Mouse (Mus musculus) Muller cell, postnatal 12 days (primary cell): ENCODE data around the gene Abcb1b.
"Not testable (repeated sequence)": the region's sequence is repeated elsewhere in the genome, so short reads cannot be mapped to it uniquely, and the experiment has no call there.

Experiments
- DNase-seq: peaks from one replicate; pipeline ENCODE4 v3.0.0-alpha.2; 2015; ENCODE audit errors: inconsistent ontology term

Abcb1b gene

DNA sequence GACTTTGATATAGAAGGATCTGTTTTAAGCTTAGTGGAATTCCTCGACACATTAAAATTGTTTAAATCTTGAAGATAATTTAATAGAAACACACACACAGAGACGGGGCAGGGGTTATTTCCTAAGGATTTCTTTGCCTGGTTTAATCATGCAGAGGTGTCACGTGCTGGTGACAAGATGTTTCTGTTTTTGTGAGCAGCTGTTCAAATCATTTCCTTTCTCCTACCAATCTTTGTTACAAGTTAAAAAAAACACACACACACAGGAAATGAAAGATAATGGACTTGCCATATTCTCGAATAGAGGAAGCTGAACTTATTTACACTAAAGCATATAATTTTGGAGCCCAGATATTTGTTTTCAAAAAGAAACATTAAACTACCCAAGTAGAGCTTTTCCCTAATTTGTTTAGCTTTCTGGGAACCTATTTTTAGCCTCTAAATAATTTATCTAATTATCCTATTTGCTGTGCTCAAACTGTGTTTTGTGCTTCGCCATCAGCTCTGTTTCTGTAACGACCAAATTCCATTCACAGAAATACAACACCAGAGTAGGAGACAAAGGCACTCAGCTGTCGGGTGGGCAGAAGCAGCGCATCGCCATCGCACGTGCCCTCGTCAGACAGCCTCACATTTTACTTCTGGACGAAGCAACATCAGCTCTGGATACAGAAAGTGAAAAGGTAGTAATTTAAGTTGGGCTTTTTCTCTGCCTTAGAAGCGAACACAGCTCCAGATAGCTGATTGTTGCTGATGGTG is 65.8 kb downstream of the Abcb1b start:
- no peak for DNase-seq

DNA sequence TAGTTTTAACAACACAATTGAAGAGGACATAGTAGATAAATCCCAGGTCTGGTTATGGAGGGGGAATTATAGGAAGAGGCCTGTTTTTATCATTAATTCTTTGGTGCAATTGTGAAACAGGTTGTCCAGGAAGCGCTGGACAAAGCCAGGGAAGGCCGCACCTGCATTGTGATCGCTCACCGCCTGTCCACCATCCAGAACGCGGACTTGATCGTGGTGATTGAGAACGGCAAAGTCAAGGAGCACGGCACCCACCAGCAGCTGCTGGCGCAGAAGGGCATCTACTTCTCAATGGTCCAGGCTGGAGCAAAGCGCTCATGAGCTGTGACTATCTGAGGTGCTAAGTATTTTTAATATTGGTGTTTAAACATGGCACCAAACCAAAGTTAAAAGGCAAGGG is 67.7 kb downstream of the Abcb1b start:
- not testable (repeated sequence) for DNase-seq

DNA sequence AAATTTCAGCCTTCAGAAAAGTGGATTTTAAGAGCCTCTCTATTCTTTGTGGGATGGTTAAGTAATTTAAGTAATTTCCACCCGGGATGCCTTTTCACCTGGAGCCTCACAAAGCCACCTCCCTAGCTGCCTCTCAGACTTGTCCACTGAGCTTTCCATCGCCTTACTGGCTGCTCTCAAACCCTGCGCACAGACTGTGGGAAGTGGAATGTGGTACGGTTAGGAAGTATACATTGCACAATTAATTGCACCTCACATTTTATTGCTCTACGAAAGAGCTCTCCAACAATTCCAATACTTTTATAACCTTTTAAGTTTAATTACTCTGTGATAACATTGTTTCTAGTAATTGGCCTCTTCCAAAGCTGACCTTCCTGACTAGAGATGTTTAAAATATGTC is 68.4 kb downstream of the Abcb1b start:
- no peak for DNase-seq

DNA sequence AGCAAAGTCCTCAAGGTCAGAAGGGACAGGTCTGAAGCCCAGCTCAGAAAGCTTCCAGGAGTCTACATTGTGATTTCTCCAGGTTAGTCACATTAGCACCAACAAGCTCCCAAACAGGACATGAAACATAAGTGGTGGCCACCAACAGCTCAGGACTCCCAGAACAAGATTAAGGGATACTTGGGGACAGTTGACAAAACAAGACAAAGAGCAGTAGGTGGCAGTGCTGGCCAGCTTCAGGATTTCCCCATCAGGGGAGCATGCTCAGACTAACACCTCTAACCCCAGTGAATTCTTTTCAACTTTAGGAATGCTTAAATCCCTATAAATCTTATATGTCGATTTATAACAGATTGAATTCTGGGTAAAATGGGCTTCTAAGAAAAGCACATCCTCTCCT is 70.1 kb downstream of the Abcb1b start:
- DNase-seq: peak; percentile 31

DNA sequence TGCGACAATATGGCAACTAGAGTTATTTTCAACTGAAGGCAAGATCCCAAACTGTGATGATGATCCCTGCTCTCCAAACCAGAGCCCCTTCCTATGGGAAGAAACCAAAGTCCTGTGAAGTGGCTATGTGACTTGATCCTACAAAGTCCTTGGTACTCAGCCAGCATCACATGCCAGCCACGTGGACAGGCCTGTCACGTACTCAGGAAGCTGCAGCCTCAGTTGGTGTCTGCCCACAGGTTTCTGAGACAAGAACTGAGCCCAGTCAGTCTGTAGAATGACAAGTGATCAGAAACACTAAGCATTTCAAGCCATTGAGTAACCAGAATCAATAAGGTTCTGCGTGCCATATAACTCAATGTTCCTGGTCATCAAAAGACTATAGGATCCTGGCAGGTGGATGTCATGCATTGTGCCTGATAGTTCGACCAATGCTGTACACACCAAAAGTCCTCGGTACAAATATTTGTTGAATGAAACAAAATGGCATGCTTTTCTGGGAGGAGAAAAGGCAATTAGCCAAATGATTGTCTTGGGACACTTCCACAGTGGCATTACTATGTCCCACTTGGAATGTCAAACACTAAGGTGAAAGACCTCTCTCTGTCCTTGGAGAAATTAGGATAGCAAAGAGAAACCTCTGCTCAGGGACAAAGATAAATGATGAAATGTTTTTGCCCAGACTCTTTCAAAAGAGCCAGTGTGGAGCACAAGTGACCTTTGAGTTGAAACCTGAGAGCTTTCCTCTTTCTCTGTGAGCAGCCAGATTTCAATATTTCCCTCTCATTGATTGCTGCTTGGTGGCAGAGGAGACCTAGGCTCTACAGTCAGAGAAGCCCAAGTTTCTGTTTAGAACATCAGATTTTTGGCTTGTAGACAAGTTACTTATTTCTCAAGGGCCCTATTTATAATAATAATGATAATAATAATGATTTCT is 75.3 kb downstream of the Abcb1b start:
- DNase-seq: no peak

DNA sequence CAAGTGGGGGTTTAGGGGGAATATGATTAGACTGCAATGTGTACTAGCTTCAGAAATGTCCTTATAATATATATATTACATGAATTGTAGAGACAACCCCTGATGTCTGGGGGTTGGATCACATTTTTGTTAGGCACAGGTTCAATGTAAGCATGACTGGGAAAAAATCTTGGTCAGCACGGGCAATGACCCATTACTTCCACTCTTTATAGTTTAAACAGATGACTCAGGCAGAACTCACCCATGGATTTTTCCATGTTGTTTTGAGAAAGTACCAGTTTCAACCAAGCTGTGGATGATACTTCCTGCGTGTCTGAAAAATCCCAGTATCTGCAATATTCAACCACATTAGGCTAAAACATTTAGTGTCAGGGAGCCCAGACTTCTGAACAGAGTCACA is 79.1 kb downstream of the Abcb1b start:
- no peak for DNase-seq

DNA sequence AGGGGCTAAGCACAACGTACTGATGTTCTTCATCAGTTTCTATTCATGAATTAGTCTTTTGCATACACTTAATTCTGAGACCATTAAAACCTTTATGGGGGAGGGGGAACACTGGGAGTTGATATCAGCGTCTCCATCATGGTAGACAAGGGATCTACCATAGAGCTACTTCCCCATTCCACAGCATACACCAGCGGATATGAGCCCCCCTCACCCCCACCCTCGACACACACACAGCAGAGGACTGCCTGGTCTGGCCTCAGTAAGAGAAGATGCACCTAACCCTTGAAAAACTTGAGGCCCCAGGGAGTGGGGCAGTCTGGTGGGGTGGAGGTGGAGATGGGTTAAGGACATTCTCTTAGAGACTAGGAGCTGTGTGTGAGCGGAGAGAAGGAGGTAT is 79.9 kb downstream of the Abcb1b start:
- DNase-seq: no peak

DNA sequence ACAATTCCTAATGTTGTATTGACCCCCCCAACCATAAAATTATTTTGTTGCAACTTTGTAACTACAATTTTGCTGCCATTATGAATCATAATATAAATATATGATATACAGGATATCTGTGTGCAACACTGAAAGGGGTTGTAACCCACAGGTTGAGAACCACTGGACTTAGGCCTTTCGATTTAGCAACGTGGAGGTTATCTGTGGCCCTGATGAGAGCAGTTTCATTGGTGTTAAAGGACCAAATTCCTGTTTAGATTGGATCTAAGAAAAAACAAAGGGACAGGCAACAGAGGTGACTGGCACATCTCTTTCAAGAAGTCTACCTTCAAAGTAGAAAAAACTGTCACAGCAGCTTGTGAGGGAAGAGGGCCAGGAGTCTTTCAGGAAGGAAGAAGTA is 87.9 kb downstream of the Abcb1b start:
- DNase-seq: no peak

DNA sequence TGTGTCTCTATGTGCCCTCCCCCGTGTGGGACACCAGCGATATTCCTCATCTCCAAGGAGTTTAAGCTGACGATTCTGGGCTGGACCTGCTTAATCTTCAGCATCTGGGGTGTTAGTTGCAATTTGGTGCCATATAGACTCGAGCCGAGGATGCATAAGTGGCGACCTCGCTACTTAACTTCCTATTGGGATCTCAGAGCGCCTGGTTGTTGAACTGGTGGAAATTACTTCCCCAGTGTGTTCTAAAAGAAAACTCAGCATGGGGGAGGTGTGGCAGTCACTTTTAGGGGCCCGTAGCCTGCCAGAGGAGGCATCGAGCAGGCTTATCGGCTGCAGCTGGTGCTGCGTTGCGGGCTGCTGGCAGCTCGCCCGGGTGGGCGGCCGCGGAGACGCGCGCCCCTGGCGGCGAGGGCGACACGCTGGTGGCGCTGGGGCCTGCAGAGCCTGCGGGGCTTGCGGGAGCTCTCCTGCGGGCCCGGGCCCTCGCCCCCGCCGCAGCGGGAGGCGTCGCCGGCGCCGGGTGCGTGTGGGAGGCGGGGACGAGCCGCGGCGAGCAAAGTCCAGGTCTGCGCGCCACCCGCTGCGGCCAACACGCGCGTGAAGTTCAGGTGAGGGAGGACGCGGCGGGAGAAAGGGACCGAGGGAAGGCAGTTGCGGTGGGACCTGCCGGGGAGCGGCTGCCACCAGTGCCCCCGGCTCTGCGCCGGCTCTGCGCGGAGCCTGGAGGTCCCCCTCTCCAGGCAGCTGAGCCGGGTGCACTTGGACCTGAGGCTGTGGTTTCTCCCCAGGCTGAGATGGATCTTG is 95.6 kb downstream of the Abcb1b start, which contains the start of gene Abcb4:
TSS of gene Abcb4 (plus strand) at position 418 of the 804 bp plus-strand sequence.
- peak; percentile 74 for DNase-seq

DNA sequence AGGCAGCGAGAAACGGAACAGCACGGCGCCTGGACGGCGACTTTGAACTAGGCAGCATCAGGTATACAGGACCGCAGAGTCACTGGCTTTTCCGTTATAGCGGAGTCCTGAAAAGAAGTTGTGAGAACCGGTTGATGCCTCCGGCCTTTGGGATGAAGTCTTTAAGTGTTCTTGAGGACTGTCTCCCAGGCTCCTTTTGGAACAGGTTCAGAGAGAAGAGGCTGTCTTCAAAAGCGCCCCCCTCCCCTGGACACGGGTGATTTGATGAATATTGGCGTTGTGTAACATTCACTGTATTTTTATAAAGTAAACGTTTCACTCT is 96.1 kb downstream of the Abcb1b start:
- no peak for DNase-seq

DNA sequence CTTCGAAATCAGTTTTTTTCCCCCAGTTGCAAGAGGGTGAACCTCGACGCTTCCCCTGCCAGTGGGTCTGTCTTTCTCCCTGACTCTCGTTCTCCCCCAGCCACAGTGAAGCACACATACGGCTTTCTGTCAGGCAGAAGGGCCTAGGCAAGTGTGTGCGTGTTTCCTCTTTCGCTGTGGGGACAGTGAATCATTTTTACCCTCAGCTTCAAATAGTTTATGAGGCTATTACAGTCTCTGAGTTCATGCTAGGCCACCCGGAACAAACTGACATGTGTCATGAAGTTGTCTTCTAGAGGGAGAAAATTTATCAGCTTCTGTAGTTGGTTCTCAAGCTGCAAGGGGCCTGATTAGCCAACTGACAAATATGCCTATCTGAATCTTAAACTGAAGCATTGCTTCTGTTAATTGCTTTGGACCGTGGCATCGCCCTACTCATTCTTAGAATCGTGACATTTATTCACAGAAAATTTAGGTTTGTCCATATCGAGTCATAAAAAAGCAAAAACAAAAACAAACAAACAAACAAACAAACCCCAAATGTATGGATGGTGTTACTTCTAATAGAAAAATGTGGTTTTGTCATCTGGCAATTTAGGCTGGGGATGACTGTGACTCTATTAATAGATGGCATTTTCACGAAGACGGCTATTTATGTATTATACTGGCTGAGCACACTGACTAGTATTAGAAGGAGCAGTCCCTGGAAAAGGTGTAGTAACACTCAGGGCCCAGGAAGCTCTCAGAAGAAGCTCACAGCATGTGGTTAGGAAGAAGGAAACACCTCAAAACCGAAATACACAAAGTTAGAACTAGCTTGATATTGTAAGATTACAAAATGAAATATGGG is 96.9 kb downstream of the Abcb1b start:
- no peak for DNase-seq

DNA sequence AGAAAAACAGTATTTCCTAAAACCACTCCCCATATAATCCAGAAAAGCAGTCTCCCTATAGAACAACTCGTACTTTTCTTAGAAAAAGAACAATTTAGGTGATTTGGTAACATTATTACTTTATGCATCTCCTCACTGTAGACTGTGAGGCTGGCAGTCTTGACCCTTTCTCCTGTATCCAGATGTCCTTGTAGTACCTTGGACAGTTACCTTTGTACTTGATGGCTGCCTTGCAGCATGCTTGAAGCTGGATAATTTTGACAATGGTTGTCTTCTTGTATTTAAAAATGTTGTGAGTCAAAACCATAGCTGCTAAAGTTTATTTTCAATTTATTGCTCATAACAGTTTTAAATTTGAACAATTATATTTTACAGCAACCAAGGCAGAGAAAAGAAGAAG is 98.3 kb downstream of the Abcb1b start:
- peak; percentile 3 for DNase-seq

DNA sequence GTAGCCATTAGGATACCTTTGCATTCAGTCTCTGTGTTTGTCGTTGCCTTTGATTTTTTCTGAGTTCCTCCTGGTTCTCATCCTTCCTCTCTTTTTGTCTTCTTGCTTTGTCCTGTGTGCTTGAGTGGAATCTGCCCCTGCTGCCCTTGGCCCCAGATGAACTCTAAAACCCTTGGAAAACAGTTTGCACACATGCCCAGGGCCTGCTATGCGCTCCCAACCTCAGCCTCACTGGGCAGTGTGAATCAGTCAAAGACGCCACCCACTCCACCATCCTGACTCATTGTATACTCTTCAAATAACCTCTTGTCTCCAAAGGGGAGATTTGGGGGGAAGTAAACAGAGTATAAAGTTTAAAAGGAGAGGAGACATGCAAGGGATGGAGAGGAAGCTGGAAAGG is 100.3 kb downstream of the Abcb1b start:
- no peak for DNase-seq

DNA sequence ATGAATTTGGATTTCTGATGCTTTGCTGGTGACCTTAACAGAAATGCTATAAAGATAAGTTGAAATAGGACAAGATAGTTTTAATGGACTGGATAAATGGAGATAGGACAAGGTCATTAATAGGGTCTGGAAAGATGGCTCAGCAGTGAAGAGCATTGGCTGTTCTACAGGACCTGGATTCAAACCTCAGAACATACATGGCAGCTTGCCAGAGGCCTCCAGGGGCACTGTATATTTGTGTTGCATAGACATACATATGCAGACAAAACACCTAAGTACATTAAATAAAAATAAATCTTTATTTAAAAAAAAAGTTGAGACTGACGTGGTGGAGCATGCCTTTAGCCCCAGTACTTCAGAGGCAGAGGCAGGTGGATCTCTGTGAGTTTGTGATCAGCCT is 103.1 kb downstream of the Abcb1b start:
- DNase-seq: no peak

DNA sequence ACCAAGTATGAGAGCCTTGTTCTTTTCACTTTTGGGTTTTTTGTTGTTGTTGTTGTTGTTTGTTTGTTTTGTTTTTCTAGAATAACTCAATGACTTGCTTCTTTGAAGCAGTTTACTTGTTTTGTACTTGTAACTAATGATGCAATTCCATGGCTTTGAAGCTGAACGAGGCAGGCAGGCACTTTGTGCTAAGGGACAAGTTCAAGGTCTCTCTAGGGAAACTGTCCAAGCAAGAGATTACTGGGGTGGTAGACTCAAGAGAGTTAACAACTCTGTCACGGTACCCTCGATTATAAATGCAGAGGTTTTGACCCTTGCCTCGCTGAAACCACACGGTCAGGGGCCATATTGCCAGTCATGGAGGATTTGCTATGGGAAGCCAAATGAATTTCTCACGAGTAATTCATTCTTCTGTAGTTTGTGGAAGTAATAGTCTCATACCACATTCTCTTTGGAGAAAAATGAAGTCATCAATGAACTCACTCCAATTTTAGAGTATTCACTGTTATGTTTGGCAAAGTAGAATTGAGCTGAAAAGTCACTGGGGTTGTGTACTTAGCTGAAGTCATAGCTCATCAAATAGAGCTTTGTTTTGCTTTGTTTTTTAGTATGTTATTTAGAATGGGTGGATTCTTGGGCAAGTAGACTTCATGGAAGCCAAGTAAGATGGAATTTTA is 104.3 kb downstream of the Abcb1b start:
- peak; percentile 27 for DNase-seq

DNA sequence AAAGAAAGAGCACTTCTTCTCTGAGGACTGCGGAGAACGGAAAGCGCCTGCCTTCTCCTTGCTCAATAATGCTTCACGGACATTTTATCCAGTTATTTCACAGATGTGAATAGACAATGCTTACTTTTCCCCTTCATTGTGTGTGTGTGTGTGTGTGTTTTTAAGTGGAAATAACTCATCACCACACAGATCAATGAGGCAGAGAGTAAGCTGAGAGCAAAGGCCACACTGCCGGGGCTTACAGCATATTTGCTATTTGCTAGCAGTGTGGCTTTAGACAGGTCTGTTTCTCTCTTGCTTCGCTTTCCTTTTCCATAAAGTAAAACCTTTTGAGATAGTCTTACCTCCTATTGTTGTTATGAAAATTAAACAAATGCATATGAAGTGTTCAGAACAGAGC is 106.6 kb downstream of the Abcb1b start:
- DNase-seq: no peak

DNA sequence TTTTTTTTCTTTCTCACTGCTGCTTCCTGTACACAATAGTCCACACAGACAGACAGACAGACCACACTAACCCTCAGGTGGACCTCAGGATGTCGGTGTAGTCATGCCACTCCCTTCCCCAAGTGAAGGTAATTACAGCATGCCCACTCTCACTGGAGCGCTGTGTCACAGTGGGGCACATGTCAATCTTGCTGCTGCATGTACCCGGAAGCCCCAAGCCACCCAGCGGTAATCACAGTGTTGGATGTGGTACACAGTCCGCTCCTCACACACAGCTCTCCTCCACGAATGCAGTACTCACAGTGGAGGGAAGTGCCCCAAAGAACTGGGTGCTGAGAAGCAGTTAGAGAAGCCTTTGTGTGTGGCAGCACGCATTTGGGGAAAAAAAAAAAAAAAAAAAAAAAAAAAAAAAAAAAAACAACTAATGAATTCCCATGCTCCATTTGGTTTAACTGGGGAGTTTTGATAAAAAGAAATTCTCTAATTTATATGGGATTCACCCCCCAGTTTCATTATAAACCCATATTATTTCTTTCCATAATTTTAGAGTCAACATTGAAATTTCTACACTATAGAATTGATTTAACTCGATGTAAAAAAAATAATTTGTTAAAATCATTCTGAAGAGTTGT is 113.7 kb downstream of the Abcb1b start:
- no peak for DNase-seq
